Mouse (Mus musculus) liver, adult 2 months (tissue): ENCODE data around the gene Il27. TPM values are rescaled to one million over a fixed set of nuclear protein-coding genes. Genes with fewer than 3 reads are reported as not detected.

Source experiments
- DNase-seq: peaks from one replicate; pipeline ENCODE4 v3.0.0-alpha.2; 2011; ENCODE audit warnings: low read depth, low spot score; ENCODE audit errors: extremely low read depth
- H3K27ac ChIP-seq: fragments of 200-500 bp; replicated peaks from 2 replicates; pipeline ENCODE4 v1.5.1; 2012; ENCODE audit warnings: low read depth, mild to moderate bottlenecking, control low read depth, inconsistent platforms, low read length; ENCODE audit not compliant: insufficient read depth
- H3K27me3 ChIP-seq: fragments of 200-500 bp; 2 replicates; pipeline ENCODE4 v1.6.1; 2012; ENCODE audit warnings: mild to moderate bottlenecking, moderate library complexity, low read length, inconsistent platforms; ENCODE audit not compliant: control insufficient read depth, insufficient read depth
- H3K36me3 ChIP-seq: fragments of 200-500 bp; 2 replicates; pipeline ENCODE4 v1.6.1; 2012; ENCODE audit warnings: low read length, inconsistent platforms; ENCODE audit not compliant: control insufficient read depth, insufficient read depth
- H3K4me1 ChIP-seq: fragments of 200-500 bp; 2 replicates; pipeline ENCODE4 v1.6.1; 2011; ENCODE audit warnings: low read length; ENCODE audit not compliant: control insufficient read depth, insufficient read depth
- H3K4me3 ChIP-seq: fragments of 200-500 bp; 2 replicates; pipeline ENCODE4 v1.5.1; 2011; ENCODE audit warnings: low read depth, mild to moderate bottlenecking, control low read depth, low read length, moderate library complexity; ENCODE audit not compliant: insufficient read depth
- H3K79me2 ChIP-seq: fragments of 200-500 bp; 2 replicates; pipeline ENCODE4 v1.6.1; 2012; ENCODE audit warnings: inconsistent platforms, mild to moderate bottlenecking, low read length, moderate library complexity; ENCODE audit not compliant: control insufficient read depth, insufficient read depth
- H3K9ac ChIP-seq: fragments of 200-500 bp; 2 replicates; pipeline ENCODE4 v1.6.1; 2012; ENCODE audit warnings: low read depth, mild to moderate bottlenecking, control low read depth, inconsistent platforms, low read length
- CTCF ChIP-seq: fragments of 200-500 bp; IDR thresholded peaks from 2 replicates; pipeline ENCODE4 v1.5.1; 2011; ENCODE audit warnings: low read depth, low read length, control low read depth
- POLR2A ChIP-seq: fragments of 200-500 bp; IDR thresholded peaks from 2 replicates; pipeline ENCODE4 v1.6.1; 2011; ENCODE audit warnings: low read length, control low read depth; ENCODE audit not compliant: insufficient read depth; ENCODE audit errors: extremely low read depth
- WGBS: fragments of 180-500 bp; shearing (Covaris S2); methylation state at CpG from one replicate; pipeline ENCODE4 v1.1.7; 2018; 5-methylcytosine and 5-hydroxymethylcytosine counted together
- polyA plus RNA-seq: library from polyadenylated mRNA; depleted of rRNA; stranded (reverse); fragments of >200 nt; gene quantifications from 2 replicates; pipeline ENCODE4 v1.2.3, GENCODE M21; 2012
- total RNA-seq: library from RNA; depleted of rRNA; stranded (reverse); fragments of >200 nt; gene quantifications from 2 replicates; pipeline ENCODE4 v1.2.3, GENCODE M21; 2014

The Il27 gene
- total and polyA plus RNA-seq, 2 experiments: 0.31 TPM; not detected in 1

- no peak overlapping the region for H3K27ac ChIP-seq
- no peaks in the 10 kb centered on the region for H3K36me3 ChIP-seq
- no peak for TF ChIP-seq CTCF
- no peak for TF ChIP-seq POLR2A
- no peaks in the 10 kb centered on the region for H3K4me1 ChIP-seq
- no peak for DNase-seq
- no peak overlapping the region for H3K4me3 ChIP-seq
- 93% methylated on average over 3 of the region's 3 CpGs for WGBS
- H3K27me3 ChIP-seq: no peaks in the 10 kb centered on the region
- no peaks in the 10 kb centered on the region for H3K79me2 ChIP-seq
- no peak overlapping the region for H3K9ac ChIP-seq
These were observed 18.0 kb upstream of the Il27 start for GRCm38 (mm10) chr7:126612736-126613135.

DNA sequence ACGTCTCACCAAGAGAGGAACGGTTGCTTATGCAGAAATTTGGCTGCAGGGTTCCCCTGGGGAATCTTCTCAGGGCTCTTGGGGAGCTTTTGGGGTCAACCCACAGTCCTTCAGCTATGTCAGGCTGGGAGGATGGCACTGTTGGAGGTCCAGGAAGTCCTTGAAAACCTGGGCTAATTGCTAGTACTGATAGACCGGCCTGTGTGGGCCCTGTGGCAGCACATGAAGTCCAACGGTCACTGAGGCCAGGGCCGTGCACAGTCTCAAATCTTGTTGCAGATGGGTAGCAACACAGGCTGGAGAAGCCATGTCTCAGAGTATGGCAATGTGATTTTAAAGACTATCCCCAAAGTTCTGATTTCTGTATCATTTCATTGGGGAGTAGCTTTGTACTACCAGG lies 13.1 kb upstream of the Il27 start:
- H3K4me1 ChIP-seq: no peaks in the 10 kb centered on the region
- H3K4me3 ChIP-seq: no peak overlapping the region
- no peak overlapping the region for H3K27ac ChIP-seq
- 79% methylated on average over 5 of the region's 5 CpGs for WGBS
- H3K36me3 ChIP-seq: no peaks in the 10 kb centered on the region
- H3K27me3 ChIP-seq: no peaks in the 10 kb centered on the region
- H3K9ac ChIP-seq: no peak overlapping the region
- DNase-seq: no peak
- TF ChIP-seq POLR2A: no peak
- no peak for TF ChIP-seq CTCF
- no peaks in the 10 kb centered on the region for H3K79me2 ChIP-seq

- no peak overlapping the region for H3K4me3 ChIP-seq
- TF ChIP-seq CTCF (no peak), POLR2A (no peak)
- H3K4me1 ChIP-seq: no peaks in the 10 kb centered on the region
- no peaks in the 10 kb centered on the region for H3K36me3 ChIP-seq
- no peaks in the 10 kb centered on the region for H3K79me2 ChIP-seq
- no peak overlapping the region for H3K9ac ChIP-seq
- DNase-seq: peak; percentile 68
- H3K27ac ChIP-seq: no peak overlapping the region; the same call in 1 of the 2 replicates
- WGBS: 36% methylated on average over 3 of the region's 3 CpGs
- H3K27me3 ChIP-seq: no peaks in the 10 kb centered on the region
These were observed 12.3 kb upstream of the Il27 start for GRCm38 (mm10) chr7:126607064-126607463.

DNA sequence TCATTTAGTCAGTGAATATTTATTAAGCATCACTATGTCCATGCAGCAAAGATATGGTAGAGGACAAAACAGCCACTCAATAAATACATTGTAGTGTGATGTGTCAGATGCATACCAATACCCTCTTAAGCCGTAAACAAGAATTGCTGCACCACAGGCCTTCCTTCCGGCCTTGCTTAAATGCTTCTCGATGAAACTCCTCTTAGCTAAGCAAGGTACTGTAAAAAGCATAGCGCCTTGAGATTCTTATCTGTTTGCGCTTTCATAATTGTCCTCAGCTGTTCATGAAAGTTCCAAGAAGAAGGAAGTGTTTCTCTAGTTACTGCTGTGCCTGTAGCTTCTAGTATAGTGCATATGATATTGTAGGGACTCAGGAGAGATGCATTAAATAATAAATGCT lies 11.9 kb upstream of the Il27 start:
- Histone ChIP-seq H3K27me3 (no peaks in the 10 kb centered on the region), H3K4me3 (no peak overlapping the region), H3K27ac (no peak overlapping the region), H3K9ac (no peak overlapping the region), H3K79me2 (no peaks in the 10 kb centered on the region), H3K4me1 (no peaks in the 10 kb centered on the region), H3K36me3 (no peaks in the 10 kb centered on the region)
- 86% methylated on average over 5 of the region's 5 CpGs for WGBS
- no peak for TF ChIP-seq CTCF
- TF ChIP-seq POLR2A: no peak
- DNase-seq: no peak

- 79% methylated on average over 3 of the region's 3 CpGs for WGBS
- Histone ChIP-seq H3K36me3 (no peaks in the 10 kb centered on the region), H3K4me3 (no peak overlapping the region), H3K27ac (no peak overlapping the region), H3K9ac (no peak overlapping the region), H3K4me1 (no peaks in the 10 kb centered on the region), H3K79me2 (no peaks in the 10 kb centered on the region), H3K27me3 (no peaks in the 10 kb centered on the region)
- TF ChIP-seq POLR2A (no peak), CTCF (no peak)
- no peak for DNase-seq
These were observed 7.9 kb upstream of the Il27 start for GRCm38 (mm10) chr7:126602650-126603049.

GRCm38 (mm10) chr7:126601896-126602295 lies 7.2 kb upstream of the Il27 start:
- Histone ChIP-seq H3K27me3 (no peaks in the 10 kb centered on the region), H3K79me2 (no peaks in the 10 kb centered on the region), H3K9ac (no peak overlapping the region), H3K27ac (no peak overlapping the region), H3K4me1 (no peaks in the 10 kb centered on the region), H3K36me3 (no peaks in the 10 kb centered on the region), H3K4me3 (no peak overlapping the region)
- DNase-seq: no peak
- WGBS: 39% methylated on average over 5 of the region's 5 CpGs
- TF ChIP-seq CTCF (no peak), POLR2A (no peak)
